Mouse (Mus musculus) lung, postnatal 4 days (tissue): Measurements from ENCODE around the gene Htr2b.

ENCODE experiments used
- DNase-seq, 2 experiments: peaks; one replicate each; pipeline ENCODE4 v3.0.0; 2021

The Htr2b gene

GRCm38 (mm10) chr1:86111779-86112178, at the start of gene Htr2b:
Htr2b (minus strand) TSS chr1:86111970.
- DNase-seq = peak; percentile 42 to 65

- no peak for DNase-seq
These were observed 49.3 kb upstream of the Htr2b start for GRCm38 (mm10) chr1:86161061-86161460.

- no peak for DNase-seq
These were observed 48.7 kb upstream of the Htr2b start for GRCm38 (mm10) chr1:86160479-86160878.

- no peak for DNase-seq
These were observed 48.3 kb upstream of the Htr2b start for GRCm38 (mm10) chr1:86160059-86160458.

- no peak for DNase-seq
These were observed 44.8 kb upstream of the Htr2b start for GRCm38 (mm10) chr1:86156595-86156994.

GRCm38 (mm10) chr1:86156075-86156474, 44.3 kb upstream of the Htr2b start:
- DNase-seq = no peak

- no peak for DNase-seq
These were observed 43.0 kb upstream of the Htr2b start for GRCm38 (mm10) chr1:86154824-86155164.

GRCm38 (mm10) chr1:86154133-86154823, 42.5 kb upstream of the Htr2b start, which contains the start of gene Armc9:
Armc9 (plus strand) TSS chr1:86154780.
- DNase-seq = peak; percentile 95 to 96

- no peak for DNase-seq
These were observed 40.8 kb upstream of the Htr2b start for GRCm38 (mm10) chr1:86152618-86153017.

- no peak for DNase-seq
These were observed 39.6 kb upstream of the Htr2b start for GRCm38 (mm10) chr1:86151376-86151775.

- DNase-seq = no peak
These were observed 39.2 kb upstream of the Htr2b start for GRCm38 (mm10) chr1:86150929-86151328.

GRCm38 (mm10) chr1:86148161-86148560, 36.4 kb upstream of the Htr2b start:
- DNase-seq = no peak

- no peak for DNase-seq
These were observed 35.8 kb upstream of the Htr2b start for GRCm38 (mm10) chr1:86147557-86147956.

GRCm38 (mm10) chr1:86146293-86146692, 34.5 kb upstream of the Htr2b start:
- no peak for DNase-seq

GRCm38 (mm10) chr1:86144001-86144944, 32.5 kb upstream of the Htr2b start:
- DNase-seq = peak in 1 of 2 experiments; percentile 21

- no peak for DNase-seq
These were observed 31.4 kb upstream of the Htr2b start for GRCm38 (mm10) chr1:86143165-86143564.

GRCm38 (mm10) chr1:86141081-86141480, 29.3 kb upstream of the Htr2b start:
- no peak for DNase-seq

GRCm38 (mm10) chr1:86135315-86135714, 23.5 kb upstream of the Htr2b start:
- no peak for DNase-seq

GRCm38 (mm10) chr1:86133337-86133736, 21.6 kb upstream of the Htr2b start, which contains the start of gene Gm21972:
Gm21972 (plus strand) TSS chr1:86133637.
- no peak for DNase-seq

GRCm38 (mm10) chr1:86126036-86126435, 14.3 kb upstream of the Htr2b start:
- DNase-seq = no peak

- DNase-seq = no peak
These were observed 7.8 kb upstream of the Htr2b start for GRCm38 (mm10) chr1:86119549-86119948.

- peak; percentile 6 to 23 for DNase-seq
These were observed 2.4 kb upstream of the Htr2b start for GRCm38 (mm10) chr1:86114141-86114540.

GRCm38 (mm10) chr1:86105054-86105453, 6.7 kb downstream of the Htr2b start:
- DNase-seq = no peak

GRCm38 (mm10) chr1:86094413-86094812, 17.4 kb downstream of the Htr2b start:
- no peak for DNase-seq
